Mouse (Mus musculus): ENCODE measurements at regions not wholly inside any gene's neighbourhood (a gene's known extent, or its start where the extent isn't known, plus 50 kb on each side); places are given as distances from the start of the nearest gene placed in this dataset.

DNA sequence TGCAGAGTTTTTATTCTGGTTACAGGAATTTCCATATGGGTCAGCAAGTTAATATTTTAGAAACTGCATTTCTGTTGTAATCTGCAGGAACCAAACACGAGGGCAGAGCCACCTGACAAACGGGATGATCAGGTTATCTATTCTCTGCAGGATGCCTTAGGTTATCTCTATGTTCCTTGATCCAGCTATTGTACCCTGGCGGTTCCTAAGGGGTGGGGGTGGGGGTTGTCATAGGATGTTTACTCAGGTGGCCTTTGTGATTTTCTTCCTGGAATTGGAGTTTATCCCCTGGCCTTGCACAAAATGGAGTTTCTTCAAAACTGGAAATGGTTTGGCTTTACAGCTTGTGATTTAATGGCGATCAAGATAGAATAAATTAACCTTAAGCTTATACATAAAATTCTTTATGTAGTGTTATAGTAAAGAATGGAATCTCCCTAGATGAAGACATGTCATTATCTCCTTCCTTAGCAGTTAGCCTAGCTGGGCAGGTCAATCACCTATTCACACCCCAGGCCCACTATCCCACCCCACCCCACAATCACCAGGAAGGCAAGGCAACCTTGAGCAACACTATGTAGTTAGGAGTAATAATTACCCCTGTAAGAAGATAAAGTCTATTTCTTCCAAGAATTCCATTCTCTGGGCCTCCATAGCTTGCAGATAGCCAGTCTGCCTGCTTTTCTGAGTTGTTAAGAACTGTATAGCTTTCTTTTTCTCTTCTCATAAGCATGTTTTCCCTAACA, 192.3 kb upstream of the B430218F22Rik start:
- Histone ChIP-seq H3K9me3 (replicated peaks; ENCODE audit: low read length) (no peaks in the 10 kb centered on the region), H3K4me1 (replicated peaks; ENCODE audit: insufficient read depth, low read length) (no peaks in the 10 kb centered on the region), H3K4me2 (ENCODE audit: low read length) (no peak overlapping the region), H3K27ac (no peak overlapping the region), H3K27me3 (ENCODE audit: insufficient read depth, low read length) (no peaks in the 10 kb centered on the region), H3K9ac (ENCODE audit: low read depth, low read length) (no peak overlapping the region), H3K4me3 (replicated peaks; ENCODE audit: low read depth, low read length) (no peak overlapping the region), H3K36me3 (ENCODE audit: insufficient read depth, low read length) (no peaks in the 10 kb centered on the region)
- ATAC-seq (replicated peaks; ENCODE audit: low FRiP score, low read depth) (no peak), DNase-seq (ENCODE audit: low spot score) (no peak)
- 71% methylated on average over 4 of the region's 4 CpGs for WGBS
- TF ChIP-seq CTCF (IDR thresholded peaks at IDR 0.05; ENCODE audit: low read depth): no peak

DNA sequence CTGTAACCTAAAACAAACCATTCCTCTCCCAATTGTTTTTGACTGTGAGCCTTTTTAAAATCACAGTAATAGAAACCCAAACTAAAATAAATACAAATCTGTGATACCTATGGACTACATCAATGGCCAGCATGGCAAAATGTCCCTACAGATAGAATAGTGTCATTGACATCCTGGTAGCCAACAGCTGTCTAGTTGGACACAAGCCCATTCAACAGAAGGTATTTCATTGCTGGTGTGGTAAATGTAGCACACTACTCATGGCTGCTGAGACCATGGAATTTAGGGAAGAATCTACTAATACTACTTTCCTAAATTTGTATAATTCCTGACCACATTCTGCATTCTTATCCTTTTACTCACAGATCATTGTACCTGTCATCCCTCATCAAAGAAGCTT, 178.3 kb upstream of the B430218F22Rik start:
- no peak overlapping the region for H3K4me3 ChIP-seq (replicated peaks; ENCODE audit: low read depth, low read length)
- no peak overlapping the region for H3K4me2 ChIP-seq (ENCODE audit: low read length)
- no peaks in the 10 kb centered on the region for H3K36me3 ChIP-seq (ENCODE audit: insufficient read depth, low read length)
- H3K9me3 ChIP-seq (replicated peaks; ENCODE audit: low read length): no peaks in the 10 kb centered on the region
- H3K27me3 ChIP-seq (ENCODE audit: insufficient read depth, low read length): no peaks in the 10 kb centered on the region
- ATAC-seq (replicated peaks; ENCODE audit: low FRiP score, low read depth): no peak
- H3K4me1 ChIP-seq (replicated peaks; ENCODE audit: insufficient read depth, low read length): no peaks in the 10 kb centered on the region
- TF ChIP-seq CTCF (IDR thresholded peaks at IDR 0.05; ENCODE audit: low read depth): no peak
- H3K9ac ChIP-seq (ENCODE audit: low read depth, low read length): no peak overlapping the region
- DNase-seq (ENCODE audit: low spot score): no peak
- H3K27ac ChIP-seq: no peak overlapping the region

GRCm38 (mm10) chr13:118227354-118227753, 159.1 kb upstream of the B430218F22Rik start:
- Histone ChIP-seq H3K9me3 (replicated peaks; ENCODE audit: low read length) (no peaks in the 10 kb centered on the region), H3K27ac (no peak overlapping the region), H3K27me3 (ENCODE audit: insufficient read depth, low read length) (no peaks in the 10 kb centered on the region), H3K9ac (ENCODE audit: low read depth, low read length) (no peak overlapping the region), H3K4me1 (replicated peaks; ENCODE audit: insufficient read depth, low read length) (no peaks in the 10 kb centered on the region), H3K4me2 (ENCODE audit: low read length) (no peak overlapping the region), H3K4me3 (replicated peaks; ENCODE audit: low read depth, low read length) (no peak overlapping the region), H3K36me3 (ENCODE audit: insufficient read depth, low read length) (no peaks in the 10 kb centered on the region)
- DNase-seq (ENCODE audit: low spot score) (peak; percentile 69), ATAC-seq (replicated peaks; ENCODE audit: low FRiP score, low read depth) (no peak)
- 27% methylated on average over 3 of the region's 3 CpGs for WGBS
- TF ChIP-seq CTCF (IDR thresholded peaks at IDR 0.05; ENCODE audit: low read depth): peak; percentile 72

GRCm38 (mm10) chr13:118237968-118238367, 148.5 kb upstream of the B430218F22Rik start:
- Histone ChIP-seq H3K27me3 (ENCODE audit: insufficient read depth, low read length) (no peaks in the 10 kb centered on the region), H3K9me3 (replicated peaks; ENCODE audit: low read length) (no peaks in the 10 kb centered on the region), H3K9ac (ENCODE audit: low read depth, low read length) (no peak overlapping the region), H3K36me3 (ENCODE audit: insufficient read depth, low read length) (no peaks in the 10 kb centered on the region), H3K4me2 (ENCODE audit: low read length) (no peak overlapping the region), H3K4me3 (replicated peaks; ENCODE audit: low read depth, low read length) (no peak overlapping the region), H3K27ac (no peak overlapping the region), H3K4me1 (replicated peaks; ENCODE audit: insufficient read depth, low read length) (no peaks in the 10 kb centered on the region)
- DNase-seq (ENCODE audit: low spot score): no peak
- no peak for TF ChIP-seq CTCF (IDR thresholded peaks at IDR 0.05; ENCODE audit: low read depth)
- WGBS: 91% methylated on average over 1 of the region's 1 CpGs
- no peak for ATAC-seq (replicated peaks; ENCODE audit: low FRiP score, low read depth)

- H3K27me3 ChIP-seq (ENCODE audit: insufficient read depth, low read length): no peaks in the 10 kb centered on the region
- H3K9me3 ChIP-seq (replicated peaks; ENCODE audit: low read length): no peaks in the 10 kb centered on the region
- no peaks in the 10 kb centered on the region for H3K36me3 ChIP-seq (ENCODE audit: insufficient read depth, low read length)
- no peak for DNase-seq (ENCODE audit: low spot score)
- ATAC-seq (replicated peaks; ENCODE audit: low FRiP score, low read depth): no peak
- TF ChIP-seq CTCF (IDR thresholded peaks at IDR 0.05; ENCODE audit: low read depth): no peak
- no peaks in the 10 kb centered on the region for H3K4me1 ChIP-seq (replicated peaks; ENCODE audit: insufficient read depth, low read length)
- no peak overlapping the region for H3K27ac ChIP-seq
- H3K4me3 ChIP-seq (replicated peaks; ENCODE audit: low read depth, low read length): no peak overlapping the region
- no peak overlapping the region for H3K9ac ChIP-seq (ENCODE audit: low read depth, low read length)
- no peak overlapping the region for H3K4me2 ChIP-seq (ENCODE audit: low read length)
- 45% methylated on average over 3 of the region's 3 CpGs for WGBS
Measured at GRCm38 (mm10) chr13:118244680-118245079, 141.8 kb upstream of the B430218F22Rik start.

DNA sequence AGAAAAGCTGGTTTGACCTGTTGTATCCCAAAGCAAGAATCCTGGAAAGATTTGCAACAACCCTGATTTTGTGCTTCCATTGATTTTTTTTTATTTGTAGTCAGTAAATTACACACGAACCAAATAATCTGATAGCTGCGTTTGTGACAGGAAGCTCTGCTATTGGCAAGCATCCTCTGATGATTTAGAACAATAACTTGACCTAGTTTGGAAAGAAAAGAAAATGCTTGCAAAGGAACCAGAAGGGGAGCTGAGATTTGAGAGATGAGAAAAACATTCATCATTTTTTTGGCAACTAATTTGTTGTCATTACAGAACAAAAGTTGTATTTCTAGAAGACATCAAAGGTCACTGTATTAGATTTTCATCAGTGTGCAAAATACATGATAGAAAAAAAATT, 140.9 kb upstream of the B430218F22Rik start:
- ATAC-seq (replicated peaks; ENCODE audit: low FRiP score, low read depth) (no peak), DNase-seq (ENCODE audit: low spot score) (no peak)
- WGBS: 57% methylated on average over 2 of the region's 2 CpGs
- Histone ChIP-seq H3K27me3 (ENCODE audit: insufficient read depth, low read length) (no peaks in the 10 kb centered on the region), H3K9me3 (replicated peaks; ENCODE audit: low read length) (no peaks in the 10 kb centered on the region), H3K4me2 (ENCODE audit: low read length) (no peak overlapping the region), H3K9ac (ENCODE audit: low read depth, low read length) (no peak overlapping the region), H3K27ac (no peak overlapping the region), H3K36me3 (ENCODE audit: insufficient read depth, low read length) (no peaks in the 10 kb centered on the region), H3K4me1 (replicated peaks; ENCODE audit: insufficient read depth, low read length) (no peaks in the 10 kb centered on the region), H3K4me3 (replicated peaks; ENCODE audit: low read depth, low read length) (no peak overlapping the region)
- no peak for TF ChIP-seq CTCF (IDR thresholded peaks at IDR 0.05; ENCODE audit: low read depth)

DNA sequence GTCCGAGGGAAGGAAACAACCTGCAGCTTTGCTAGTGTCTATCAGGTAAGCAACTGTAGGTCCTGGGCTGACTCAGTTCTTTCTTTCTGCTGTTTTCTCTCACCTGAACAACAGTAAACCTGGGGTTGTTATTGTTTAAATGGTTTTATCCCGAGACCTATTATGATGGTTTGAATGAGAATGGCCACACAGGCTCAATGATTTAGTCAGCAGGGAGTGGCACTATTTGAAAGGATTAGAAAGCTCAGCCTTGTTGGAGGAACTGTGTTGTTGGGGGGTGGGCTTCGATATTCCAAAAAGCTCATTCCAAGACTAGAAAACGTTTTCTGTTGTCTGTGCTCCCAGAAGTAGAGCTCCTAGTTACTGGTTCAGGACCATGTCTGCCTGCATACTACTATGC, 126.8 kb upstream of the B430218F22Rik start:
- Histone ChIP-seq H3K36me3 (ENCODE audit: insufficient read depth, low read length) (no peaks in the 10 kb centered on the region), H3K27ac (no peak overlapping the region), H3K4me3 (replicated peaks; ENCODE audit: low read depth, low read length) (no peak overlapping the region), H3K9ac (ENCODE audit: low read depth, low read length) (no peak overlapping the region), H3K4me1 (replicated peaks; ENCODE audit: insufficient read depth, low read length) (no peaks in the 10 kb centered on the region), H3K27me3 (ENCODE audit: insufficient read depth, low read length) (no peaks in the 10 kb centered on the region), H3K9me3 (replicated peaks; ENCODE audit: low read length) (no peaks in the 10 kb centered on the region), H3K4me2 (ENCODE audit: low read length) (no peak overlapping the region)
- 73% methylated on average over 4 of the region's 4 CpGs for WGBS
- no peak for TF ChIP-seq CTCF (IDR thresholded peaks at IDR 0.05; ENCODE audit: low read depth)
- ATAC-seq (replicated peaks; ENCODE audit: low FRiP score, low read depth) (no peak), DNase-seq (ENCODE audit: low spot score) (no peak)

All from kidney, postnatal 0 days (tissue).